In the genomic region with DNA sequence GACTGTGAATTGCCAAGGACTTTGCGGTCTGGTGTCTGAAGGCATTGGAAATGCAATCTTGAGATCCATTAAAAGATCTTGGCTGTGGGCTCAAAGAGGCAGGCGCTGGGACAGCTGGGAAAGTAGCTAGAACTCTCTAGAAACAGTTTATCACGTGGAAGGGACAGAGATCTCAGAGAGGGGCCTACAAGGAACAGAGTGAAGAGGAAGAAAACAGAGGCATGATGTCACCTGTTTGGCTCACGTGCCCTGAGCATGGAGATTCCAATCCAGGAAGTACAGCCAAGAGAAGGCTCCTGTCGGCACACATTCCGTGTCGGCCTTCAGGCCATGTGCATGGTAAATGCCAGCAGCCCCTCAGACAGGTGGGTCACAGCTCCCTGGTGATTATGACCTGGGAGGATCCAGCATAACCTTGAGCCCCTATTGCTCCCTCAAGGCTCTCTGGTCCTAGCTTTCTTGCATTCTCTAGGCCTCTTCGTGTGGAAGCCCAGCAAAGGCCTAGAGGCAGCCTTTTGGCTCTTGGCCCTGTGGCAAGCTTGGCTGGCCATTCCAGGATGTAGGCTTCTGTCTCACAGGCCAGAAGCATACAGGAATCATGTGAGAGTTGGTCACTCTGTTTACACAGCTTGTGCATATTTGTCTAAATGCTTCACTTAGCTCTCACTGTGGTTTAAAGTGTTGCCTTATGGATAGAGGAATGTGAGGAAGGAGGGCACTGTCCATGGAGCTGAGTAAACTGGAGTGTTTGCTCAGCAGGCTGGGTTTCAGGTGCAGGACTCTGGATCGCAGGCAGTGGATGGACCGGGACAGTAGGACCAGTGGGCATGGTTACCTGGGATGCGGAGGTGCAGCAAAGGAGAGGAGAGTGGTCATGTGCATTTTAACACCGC, we compare ENCODE assay signal across 11 mouse cellular contexts. TPM values are rescaled to one million over a fixed set of nuclear protein-coding genes. Genes with fewer than 3 reads are reported as not detected.
DNase-seq lines count a peak whose midpoint lies in the region; ATAC-seq and TF ChIP-seq lines count a peak whose summit lies in the region.
"Had no signal": no experiment of that assay in that cellular context is flagged by ENCODE, and none has a peak within 500 bp of the region (broad histone marks: within the 10 kb centered on the region; RNA-seq: fewer than 3 reads in every experiment).

No protein-coding gene starts in this region.

- peaks cover 33% of the 10 kb centered on the region for H3K4me1 ChIP-seq in heart, embryonic 10.5 days
- H3K4me1 ChIP-seq in liver, embryonic 13.5 days (replicated peaks): peaks cover 5% of the 10 kb centered on the region; the same call in 1 of the 2 replicates
- H3K4me1 ChIP-seq in hindbrain, embryonic 16.5 days (ENCODE audit: control insufficient read depth, insufficient read depth, low read depth, low read length): peaks cover 8% of the 10 kb centered on the region
- H3K4me1 ChIP-seq in hindbrain, embryonic 13.5 days (replicated peaks): peaks cover 8% of the 10 kb centered on the region

- no peaks in the 10 kb centered on the region for H3K9me3 ChIP-seq in heart, embryonic 10.5 days
- H3K9me3 ChIP-seq in liver, embryonic 13.5 days (replicated peaks): no peaks in the 10 kb centered on the region
- peaks cover 2% of the 10 kb centered on the region; the same call in 1 of the 2 replicates for H3K9me3 ChIP-seq in hindbrain, embryonic 16.5 days (ENCODE audit: control insufficient read depth, low read length)
- H3K9me3 ChIP-seq in hindbrain, embryonic 13.5 days: no peaks in the 10 kb centered on the region
- H3K9me3 ChIP-seq: limb, embryonic 12.5 days had no signal

- H3K9ac ChIP-seq in liver, embryonic 13.5 days: no peak overlapping the region
- no peak overlapping the region for H3K9ac ChIP-seq in hindbrain, embryonic 16.5 days (ENCODE audit: low read depth, low read length)
- H3K9ac ChIP-seq in hindbrain, embryonic 13.5 days: no peak overlapping the region
- H3K9ac ChIP-seq: limb, embryonic 12.5 days had no signal

- H3K4me3 ChIP-seq in heart, embryonic 10.5 days: no peak overlapping the region
- no peak overlapping the region for H3K4me3 ChIP-seq in liver, embryonic 13.5 days (replicated peaks)
- H3K4me3 ChIP-seq in hindbrain, embryonic 16.5 days (ENCODE audit: low read length): no peak overlapping the region
- no peak overlapping the region for H3K4me3 ChIP-seq in hindbrain, embryonic 13.5 days
- H3K4me3 ChIP-seq: limb, embryonic 12.5 days had no signal

- DNase-seq in heart, postnatal 10 days: peak; percentile 37 to 47
- no peak for DNase-seq in heart, embryonic 10.5 days (ENCODE audit: low spot score)
- peak; percentile 86 for DNase-seq in Patski (ENCODE audit: low read depth, low spot score)
- no peak for DNase-seq in liver, embryonic 13.5 days
- DNase-seq in lung, postnatal 4 days: peak; percentile 68 to 81
- DNase-seq: adrenal gland, postnatal 36 days; thymus, postnatal 14 days had no signal

- POLR2A ChIA-PET in Patski (lab: Charles Lee): no interaction called here

- H3K36me3 ChIP-seq in heart, embryonic 10.5 days: no peaks in the 10 kb centered on the region
- no peaks in the 10 kb centered on the region for H3K36me3 ChIP-seq in liver, embryonic 13.5 days
- H3K36me3 ChIP-seq in hindbrain, embryonic 16.5 days (ENCODE audit: control insufficient read depth, insufficient read depth, low read length): no peaks in the 10 kb centered on the region
- no peaks in the 10 kb centered on the region for H3K36me3 ChIP-seq in hindbrain, embryonic 13.5 days
- H3K36me3 ChIP-seq: limb, embryonic 12.5 days had no signal

- ATAC-seq in Patski: peak; percentile 93
- ATAC-seq in liver, embryonic 13.5 days (ENCODE audit: low read depth): peak; percentile 72
- no peak for ATAC-seq in activated CD4-positive, CD25-positive, alpha-beta regulatory T cell, adult 4 months
- ATAC-seq in hindbrain, embryonic 16.5 days: no peak
- ATAC-seq in hindbrain, embryonic 13.5 days (ENCODE audit: low FRiP score): no peak

- WGBS in heart, embryonic 10.5 days: 78% methylated on average over 12 of the region's 12 CpGs
- WGBS in liver, embryonic 13.5 days (ENCODE audit: insufficient replicate concordance): 66% methylated on average over 12 of the region's 12 CpGs
- WGBS in hindbrain, embryonic 16.5 days: 84% methylated on average over 12 of the region's 12 CpGs
- 89% methylated on average over 12 of the region's 12 CpGs for WGBS in hindbrain, embryonic 13.5 days

- no peak for TF ChIP-seq CTCF in Patski (IDR thresholded peaks at IDR 0.05)

- no peak overlapping the region for H3K4me2 ChIP-seq in liver, embryonic 13.5 days
- H3K4me2 ChIP-seq in hindbrain, embryonic 16.5 days (ENCODE audit: low read length): no peak overlapping the region
- H3K4me2 ChIP-seq in hindbrain, embryonic 13.5 days: no peak overlapping the region
- H3K4me2 ChIP-seq: limb, embryonic 12.5 days had no signal

- no peak overlapping the region for H3K27ac ChIP-seq in heart, embryonic 10.5 days
- H3K27ac ChIP-seq in liver, embryonic 13.5 days: no peak overlapping the region
- no peak overlapping the region for H3K27ac ChIP-seq in hindbrain, embryonic 16.5 days (ENCODE audit: low read depth, low read length)
- H3K27ac ChIP-seq in hindbrain, embryonic 13.5 days: no peak overlapping the region
- H3K27ac ChIP-seq: limb, embryonic 12.5 days had no signal

- peaks cover 33% of the 10 kb centered on the region for H3K27me3 ChIP-seq in heart, embryonic 10.5 days (ENCODE audit: insufficient read depth, poor library complexity, severe bottlenecking)
- H3K27me3 ChIP-seq in Patski: no peaks in the 10 kb centered on the region
- peaks cover 27% of the 10 kb centered on the region for H3K27me3 ChIP-seq in liver, embryonic 13.5 days
- peaks cover 8% of the 10 kb centered on the region for H3K27me3 ChIP-seq in hindbrain, embryonic 16.5 days (replicated peaks; ENCODE audit: control insufficient read depth, insufficient read depth, low read length)
- peaks cover 35% of the 10 kb centered on the region for H3K27me3 ChIP-seq in hindbrain, embryonic 13.5 days

- intact Hi-C loops in heart, postnatal 10 days (cut with DNase I): no loop called here

- in situ Hi-C loops in Patski (cut with MboI; ENCODE audit: low pct_unique_long_range_greater_than_20kb): no loop called here

- CTCF ChIA-PET in Patski (lab: Charles Lee): interaction anchor here (1.0 to 2.0 kb wide), 6 partner anchors 10 to 187 kb away, joined by 3 to 5 read pairs (median 3); no protein-coding TSS in a partner anchor

RNA-seq across cellular contexts. Expression of gene Myo5c, which starts 4.8 kb away (rescaled TPM):
- total RNA-seq in heart, postnatal 10 days (2021): 1 to 10 TPM; 3.4 to 4.9 TPM
- polyA plus RNA-seq in heart, embryonic 10.5 days (2016; fragmentation: Nextera tagmentation; extraction: Ambion mirVana): 0.51 and 1.4 TPM in 2 replicates
- polyA plus RNA-seq in Patski (2021): 20.1 TPM
- polyA plus RNA-seq in liver, embryonic 13.5 days (2015; fragmentation: Nextera tagmentation; extraction: Ambion mirVana): 0.07 and 0.32 TPM in 2 replicates
- polyA plus RNA-seq in activated CD4-positive, CD25-positive, alpha-beta regulatory T cell, adult 4 months (2017; shearing (Covaris generic)): not detected
- polyA plus RNA-seq in hindbrain, embryonic 16.5 days (2015; fragmentation: Nextera tagmentation; extraction: Ambion mirVana): 0.41 and 0.51 TPM in 2 replicates
- polyA plus RNA-seq in hindbrain, embryonic 13.5 days (2015; fragmentation: Nextera tagmentation; extraction: Ambion mirVana): 0.36 and 0.42 TPM in 2 replicates

Comparison
In these comparisons a context has a peak if more than half of its experiments do, and no peak if none do; other contexts are left out.
1. DNase-seq: peak in heart, postnatal 10 days (2 of 2), Patski (single experiment) and lung, postnatal 4 days (2 of 2); none in heart, embryonic 10.5 days (single experiment) and liver, embryonic 13.5 days (single experiment).
2. ATAC-seq: peak in Patski (single experiment) and liver, embryonic 13.5 days (single experiment); none in activated CD4-positive, CD25-positive, alpha-beta regulatory T cell, adult 4 months (single experiment), hindbrain, embryonic 16.5 days (single experiment) and hindbrain, embryonic 13.5 days (single experiment).